Mouse (Mus musculus) retina, postnatal 1 day (tissue): ENCODE results near the gene Eif4g3.
A peak's percentile ranks its signal among the peaks of the same experiment; 100 is the strongest.

ENCODE experiments used
- DNase-seq: peaks from one replicate; pipeline ENCODE4 v3.0.0-alpha.2; 2012

The Eif4g3 gene

DNA sequence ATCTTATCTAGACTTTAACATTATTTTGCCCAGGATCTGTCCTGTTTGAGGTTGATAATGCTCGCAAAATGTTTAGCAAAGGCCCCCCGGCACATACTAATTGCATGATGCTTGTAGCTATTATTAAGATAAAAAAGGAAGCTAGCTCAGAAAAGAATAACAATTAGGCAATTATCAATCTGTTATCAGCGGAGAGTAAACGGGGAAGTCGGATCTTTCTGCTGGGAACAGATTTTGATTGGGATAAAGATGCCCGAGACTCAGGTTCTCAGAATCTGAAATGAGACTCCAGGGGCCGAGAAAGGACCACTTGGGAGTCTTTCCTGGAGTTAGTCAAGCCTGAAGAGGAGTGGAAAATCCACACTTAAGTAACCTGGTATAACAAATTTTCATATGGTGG is 1.6 kb upstream of the Eif4g3 start:
- DNase-seq = no peak

GRCm38 (mm10) chr4:137993291-137993758 is 503 bp downstream of the Eif4g3 start:
- peak; percentile 98 for DNase-seq

DNA sequence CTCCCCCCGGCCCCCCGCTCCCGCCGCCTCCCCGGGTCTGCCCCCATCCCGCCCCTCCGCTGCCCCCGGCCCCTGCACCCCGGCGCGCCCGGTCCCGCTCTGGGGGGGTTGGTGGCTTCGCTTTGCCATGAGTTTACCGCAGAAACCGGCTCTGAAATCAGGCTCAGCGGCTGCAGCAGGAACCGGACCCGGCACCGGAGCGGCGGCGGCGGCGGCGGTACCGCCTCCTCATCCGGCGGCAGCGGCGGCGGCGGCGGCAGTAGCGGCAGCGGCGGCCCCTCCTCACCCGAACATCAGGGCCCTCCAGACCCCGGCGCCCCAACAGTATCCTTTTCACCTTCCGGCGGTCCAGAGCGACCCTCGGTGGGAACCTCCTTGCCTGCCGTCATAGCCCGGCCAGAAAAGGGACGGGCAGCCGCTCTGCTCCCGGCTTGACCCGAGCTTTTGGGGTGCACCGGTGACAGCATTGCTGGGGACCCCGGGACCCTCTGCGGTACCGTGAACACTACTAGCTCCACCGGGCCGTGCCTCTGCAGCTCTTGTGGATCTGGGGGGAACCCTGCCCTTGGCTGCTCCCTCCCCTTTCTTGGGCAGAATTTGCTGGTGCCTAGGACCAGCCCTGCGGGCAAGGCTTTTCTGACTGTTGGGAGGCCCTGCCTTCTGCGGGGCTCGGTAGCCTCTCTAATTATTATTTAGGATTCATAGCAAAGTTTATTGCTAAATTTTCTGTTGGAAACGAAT is 1.2 kb downstream of the Eif4g3 start:
- DNase-seq = peak; percentile 49

DNA sequence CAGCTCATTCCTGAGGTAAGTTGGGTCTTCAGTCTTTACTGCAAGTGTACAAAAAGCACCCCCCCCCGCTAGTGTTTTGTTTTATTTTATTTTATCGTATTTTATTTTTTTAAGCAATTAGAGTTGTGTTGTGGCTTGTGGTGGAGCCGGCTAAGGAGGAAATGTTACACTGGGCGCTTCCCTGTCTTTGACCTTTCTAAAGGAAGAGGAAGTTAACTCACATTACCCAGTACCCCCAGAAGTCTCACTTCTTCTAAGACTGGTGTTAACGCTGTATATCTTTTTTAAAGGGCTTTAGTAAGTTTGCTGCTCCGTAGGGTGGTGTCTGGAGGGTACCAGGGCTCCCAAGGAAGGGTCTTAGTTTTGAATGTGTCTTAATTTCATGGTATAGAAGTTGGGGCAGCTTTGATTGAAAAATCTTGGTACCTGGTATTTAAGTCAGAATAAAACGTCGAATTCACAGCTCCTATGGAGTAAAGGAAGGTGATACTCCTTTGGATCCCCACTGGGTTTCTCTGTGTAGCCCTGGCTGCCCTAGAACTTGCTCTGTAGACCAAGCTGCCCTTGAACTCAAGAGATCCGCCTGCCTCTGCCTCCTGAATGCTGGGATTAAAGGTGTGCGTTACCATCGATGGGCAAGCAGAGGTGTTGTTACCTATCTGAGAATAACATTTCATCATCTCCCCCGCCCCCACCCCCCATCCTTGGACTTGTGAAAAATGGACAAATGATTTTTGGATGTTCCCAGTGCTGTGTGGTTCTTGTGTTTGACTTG is 1.9 kb downstream of the Eif4g3 start:
- DNase-seq = no peak

DNA sequence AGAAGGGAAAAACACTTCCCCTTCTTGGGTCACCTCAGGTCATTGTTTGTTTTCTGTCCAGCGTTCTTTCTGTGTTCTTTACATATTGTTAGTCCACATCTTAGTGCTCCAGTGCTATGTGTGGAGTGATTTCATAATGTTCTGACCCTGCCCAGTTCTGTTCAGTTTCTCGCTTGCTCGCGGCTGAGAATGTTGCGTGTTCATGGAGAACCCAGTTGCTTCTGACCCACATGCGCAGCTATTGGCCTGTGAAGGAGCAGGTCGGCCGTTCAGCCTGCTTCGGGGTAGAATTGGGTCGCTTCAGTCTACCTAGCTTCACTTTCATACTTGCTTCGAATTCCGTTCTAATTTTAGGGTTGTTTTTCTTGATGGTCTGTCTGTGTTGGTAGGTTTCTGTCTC is 2.6 kb downstream of the Eif4g3 start:
- DNase-seq = no peak

DNA sequence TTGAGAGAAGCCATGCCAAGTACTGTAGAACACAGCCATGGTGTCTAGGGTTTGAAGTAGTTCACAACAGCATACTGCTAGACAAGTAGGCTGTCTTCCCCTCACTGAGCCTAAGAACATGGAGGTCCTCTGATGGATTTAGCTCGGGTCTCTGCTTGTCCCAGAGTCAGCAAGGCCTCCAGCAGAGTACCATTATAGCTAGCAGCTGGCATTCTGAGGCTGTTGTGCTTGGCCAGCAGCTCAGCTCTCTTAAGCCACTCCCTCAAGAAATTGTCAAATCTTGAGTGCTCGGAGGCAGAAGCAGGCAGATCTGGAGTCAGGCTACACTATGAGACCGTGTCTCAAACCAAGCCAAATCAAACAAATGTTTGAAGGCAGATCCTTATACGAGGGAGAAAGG is 5.4 kb downstream of the Eif4g3 start:
- no peak for DNase-seq

GRCm38 (mm10) chr4:138000682-138001081 is 7.9 kb downstream of the Eif4g3 start:
- no peak for DNase-seq

DNA sequence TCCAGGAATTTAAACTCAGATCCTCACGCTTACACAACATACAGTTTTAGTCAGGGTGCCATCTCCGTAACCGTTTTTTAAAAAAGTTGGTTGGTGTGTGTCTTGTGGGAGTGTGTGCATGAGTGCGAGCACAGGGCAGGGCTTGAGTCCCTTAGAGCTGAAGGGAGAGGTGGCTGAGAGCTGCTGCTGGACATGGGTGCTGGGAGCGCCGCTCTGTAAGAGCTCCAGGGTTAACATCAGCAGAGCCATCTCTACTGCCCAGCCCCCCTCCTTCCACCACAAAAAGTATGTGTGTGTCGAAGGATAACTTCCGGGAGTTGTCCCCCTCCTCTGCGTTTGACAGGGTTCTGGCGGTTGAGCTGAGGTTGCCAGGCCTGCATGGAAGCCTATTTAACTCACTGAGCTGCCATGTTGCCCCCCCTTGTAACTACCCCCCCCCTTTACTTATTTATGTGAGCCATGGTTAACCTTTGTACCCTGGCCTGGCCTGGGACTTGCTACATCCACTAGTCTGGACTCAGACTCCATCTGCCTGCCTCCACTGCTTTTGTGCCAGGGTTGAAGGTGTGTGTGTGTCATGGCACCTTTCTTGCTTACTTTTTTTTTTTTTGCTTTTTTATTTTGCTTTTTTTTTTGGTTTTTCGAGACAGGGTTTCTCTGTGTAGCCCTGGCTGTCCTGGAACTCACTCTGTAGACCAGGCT is 11.2 kb downstream of the Eif4g3 start:
- DNase-seq = no peak

GRCm38 (mm10) chr4:138005781-138006180 is 13.0 kb downstream of the Eif4g3 start:
- no peak for DNase-seq

DNA sequence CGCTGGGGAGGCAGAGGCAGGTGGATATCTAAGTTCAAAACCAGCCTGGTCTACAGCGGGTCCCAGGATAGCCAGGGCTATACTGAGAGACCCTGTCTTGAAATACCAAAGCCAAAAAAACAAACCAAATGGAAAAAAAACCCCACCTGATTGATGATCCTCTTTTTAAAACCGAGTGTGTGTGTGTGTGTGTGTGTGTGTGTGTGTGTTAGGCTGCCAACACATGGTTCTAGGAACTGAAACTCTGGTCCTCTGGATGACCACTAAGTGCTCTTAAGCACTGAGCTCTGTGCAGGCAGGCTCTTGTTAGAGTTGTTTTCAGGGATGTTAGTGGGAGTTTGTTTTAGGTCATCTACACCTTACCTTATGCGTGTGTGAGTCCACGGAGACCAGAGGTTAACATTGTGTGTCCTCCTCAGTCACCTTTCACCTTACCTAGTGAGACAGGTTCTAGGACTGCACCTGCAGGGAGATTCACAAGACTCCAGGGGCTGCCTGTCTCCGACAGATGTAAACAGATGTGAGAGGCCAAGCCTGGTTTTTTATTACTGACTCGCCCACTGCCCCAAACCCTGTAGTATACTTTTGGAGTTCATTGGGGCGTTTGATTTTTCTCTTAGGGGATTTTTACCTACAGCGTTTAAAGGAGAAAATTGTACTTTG is 14.3 kb downstream of the Eif4g3 start:
- no peak for DNase-seq

GRCm38 (mm10) chr4:138008646-138009045 is 15.8 kb downstream of the Eif4g3 start:
- DNase-seq = no peak

DNA sequence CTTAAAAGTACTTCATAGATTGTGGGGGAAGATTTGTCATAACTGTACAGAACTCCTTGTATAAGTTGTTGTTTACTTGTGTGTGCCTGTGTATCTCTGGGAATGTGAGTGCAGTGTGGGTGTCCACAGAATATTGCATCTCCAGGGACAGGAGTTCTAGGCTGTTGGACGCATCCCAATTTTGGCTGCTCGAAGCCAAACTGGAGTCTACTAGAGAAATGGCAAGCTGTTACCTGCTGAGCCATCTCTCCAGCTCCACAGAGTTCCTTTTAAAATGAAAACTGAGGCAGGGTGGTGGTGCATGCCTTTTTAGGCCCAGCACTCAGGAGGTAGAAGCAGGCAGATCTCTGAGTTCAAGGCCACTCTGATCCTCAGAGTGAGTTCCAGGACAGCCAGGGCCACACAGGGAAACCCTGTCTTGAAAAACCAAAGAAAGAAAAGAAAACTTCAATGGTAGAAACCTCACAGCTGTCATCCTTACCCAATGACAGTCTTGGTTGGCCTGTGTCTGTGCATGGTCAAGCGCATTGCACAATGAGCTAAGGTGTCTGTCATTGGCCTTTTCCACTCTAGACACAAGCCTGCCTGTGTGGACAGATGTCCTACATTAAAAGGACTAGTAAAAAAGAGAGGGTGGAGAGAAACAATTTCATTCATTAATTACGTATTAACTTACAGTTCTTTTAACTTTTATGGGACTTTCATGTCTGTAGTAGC is 17.1 kb downstream of the Eif4g3 start:
- no peak for DNase-seq

GRCm38 (mm10) chr4:138013723-138014479 is 21.1 kb downstream of the Eif4g3 start:
- DNase-seq = no peak

GRCm38 (mm10) chr4:138015966-138016365 is 23.1 kb downstream of the Eif4g3 start:
- DNase-seq = no peak

- no peak for DNase-seq
Observed at GRCm38 (mm10) chr4:138017085-138017637, 24.3 kb downstream of the Eif4g3 start.

DNA sequence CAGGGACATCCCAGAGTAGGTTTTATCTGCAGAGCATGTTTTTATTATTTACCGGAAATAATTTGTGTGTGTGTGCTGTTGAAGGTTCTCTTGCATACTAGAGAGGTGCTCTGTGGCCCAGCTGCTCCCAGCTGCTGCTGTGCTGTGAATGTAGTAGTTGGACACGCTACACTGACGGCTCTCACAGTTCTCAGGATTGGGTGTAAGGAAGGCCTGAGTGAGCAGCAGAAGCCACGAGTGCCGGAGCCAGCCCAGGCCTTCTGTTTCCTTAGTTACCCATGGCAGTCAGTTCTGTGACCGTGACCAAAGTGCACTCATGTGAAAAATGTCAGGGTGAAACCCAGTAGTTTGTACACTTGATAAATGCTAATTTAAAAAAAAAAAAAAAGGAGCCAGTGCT is 25.2 kb downstream of the Eif4g3 start:
- no peak for DNase-seq

DNA sequence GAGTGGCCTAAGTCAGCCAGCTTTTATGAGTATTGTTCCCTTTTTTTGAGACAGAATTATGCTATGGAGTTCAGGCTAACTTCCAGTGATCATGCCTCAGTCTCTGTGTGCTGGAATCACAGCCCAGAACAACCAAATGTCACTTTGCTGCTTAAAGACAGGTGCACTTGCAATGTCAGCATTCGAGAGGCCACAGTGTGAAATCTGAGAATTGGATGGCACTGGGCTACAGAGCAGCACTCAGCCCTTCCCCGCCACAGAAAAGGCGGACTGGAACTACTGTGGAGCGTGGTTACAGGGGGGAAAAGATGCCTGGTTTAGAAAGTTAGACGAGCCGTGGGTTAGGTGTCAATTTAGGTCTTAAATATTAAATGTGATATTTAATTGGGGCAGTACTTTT is 27.4 kb downstream of the Eif4g3 start:
- no peak for DNase-seq

GRCm38 (mm10) chr4:138021651-138022050 is 28.8 kb downstream of the Eif4g3 start:
- no peak for DNase-seq

- no peak for DNase-seq
Observed at GRCm38 (mm10) chr4:138022761-138023160, 29.9 kb downstream of the Eif4g3 start.

DNA sequence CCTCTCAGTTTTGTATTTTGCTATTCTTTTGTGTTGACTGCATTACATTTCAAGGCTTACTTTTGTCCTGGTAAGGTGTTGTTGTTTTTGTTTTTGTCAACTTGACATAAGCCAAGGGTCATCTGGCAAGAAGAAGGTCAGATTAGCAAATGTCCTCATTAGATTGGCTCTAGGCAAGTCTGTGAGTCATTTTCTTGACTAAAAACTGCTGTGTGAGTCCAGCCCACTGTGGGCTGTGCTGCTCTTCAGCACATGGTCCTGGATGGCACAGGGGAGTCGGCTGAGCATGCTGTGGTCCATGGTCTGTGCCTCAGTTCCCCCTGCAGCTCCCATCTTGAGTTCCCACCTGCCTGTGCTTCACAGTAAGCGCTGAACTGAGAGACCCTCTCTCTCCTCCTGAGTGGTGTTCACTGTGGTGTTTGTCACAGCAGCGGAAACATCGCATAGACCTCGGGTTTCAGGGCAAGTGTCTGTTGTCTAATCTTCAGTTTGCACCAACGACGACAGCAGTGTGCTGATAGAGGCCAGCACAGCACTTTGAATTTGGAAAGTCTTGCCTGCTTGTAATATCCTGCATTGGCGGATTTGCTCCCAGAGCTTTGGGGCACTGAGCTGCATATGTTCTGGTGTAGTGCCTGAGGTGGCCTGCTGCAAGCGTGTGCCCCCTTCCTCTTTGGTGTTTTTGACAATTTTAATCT is 30.7 kb downstream of the Eif4g3 start:
- DNase-seq = no peak

DNA sequence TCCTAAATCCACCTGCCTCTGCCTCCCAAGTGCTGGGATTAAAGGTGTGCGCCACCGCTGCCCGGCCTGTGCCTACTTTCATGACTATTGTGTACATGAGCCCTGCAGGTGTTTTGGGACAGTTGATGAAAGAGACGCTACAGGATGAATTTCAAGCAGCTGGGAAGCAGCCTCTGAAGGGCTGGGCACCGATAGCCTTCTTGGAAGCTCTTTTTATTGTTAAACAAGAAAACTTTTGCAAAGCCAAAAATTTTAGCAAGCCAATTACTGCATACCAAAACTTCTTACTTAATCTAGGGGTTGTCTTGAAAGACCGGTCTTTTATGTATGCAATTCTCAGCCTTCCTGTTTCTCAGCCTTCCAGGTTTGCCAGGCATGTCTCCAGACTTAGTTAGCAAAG is 36.3 kb downstream of the Eif4g3 start:
- DNase-seq = no peak
